Mouse (Mus musculus) CH12F3 (cell line): ENCODE results near the gene 2310011J03Rik.

Experiments
- in situ Hi-C: fragments of 300-500 bp; cut with MboI; formaldehyde crosslinking; loops from 2 replicates; pipeline ENCODE4 v1.14.3; 2020; ENCODE audit warnings: low sequenced_read_pairs

Gene 2310011J03Rik

DNA sequence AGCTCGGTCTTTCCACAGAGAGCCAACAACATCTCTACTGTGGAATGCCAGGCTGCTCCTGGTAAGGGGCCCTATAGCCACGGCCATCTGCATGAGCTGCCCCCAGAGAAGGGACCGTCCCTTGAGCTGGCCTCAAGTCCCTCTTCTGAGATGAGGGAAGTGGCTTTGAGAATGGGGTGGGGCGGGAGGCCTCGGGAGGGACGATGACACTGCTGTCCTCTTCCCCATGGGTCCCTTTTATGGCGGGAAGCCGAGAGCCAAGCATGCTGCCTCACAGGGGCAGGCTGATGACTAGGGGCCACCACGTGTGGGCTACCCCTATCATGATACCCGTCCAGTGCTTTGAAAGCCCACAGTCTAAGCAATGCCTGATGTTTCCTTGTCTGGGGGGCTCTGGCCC is 3.3 kb downstream of the 2310011J03Rik start:
- in situ Hi-C loops: no loop called here

DNA sequence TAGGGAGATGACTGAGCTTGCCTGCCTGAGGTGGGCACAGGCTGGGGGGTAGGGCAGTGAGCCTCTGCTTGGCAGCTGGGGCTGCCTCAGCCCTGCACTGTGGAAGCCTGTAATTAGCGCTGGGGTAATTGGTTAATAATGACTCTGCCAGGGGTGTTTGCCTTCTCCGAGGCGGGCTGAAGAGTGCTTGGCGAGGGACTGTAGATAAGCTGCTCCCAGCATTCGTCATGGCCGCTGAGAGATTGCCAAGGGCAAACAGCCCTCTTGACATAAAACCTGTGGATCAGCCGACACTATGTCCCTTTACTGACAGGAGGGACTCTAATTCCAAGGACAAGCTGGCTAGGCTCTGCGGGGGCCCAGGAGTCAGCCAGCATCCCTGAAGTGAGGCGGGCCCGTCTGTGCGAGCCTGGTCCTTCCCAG is 4.0 kb downstream of the 2310011J03Rik start:
- in situ Hi-C loops: no loop called here

DNA sequence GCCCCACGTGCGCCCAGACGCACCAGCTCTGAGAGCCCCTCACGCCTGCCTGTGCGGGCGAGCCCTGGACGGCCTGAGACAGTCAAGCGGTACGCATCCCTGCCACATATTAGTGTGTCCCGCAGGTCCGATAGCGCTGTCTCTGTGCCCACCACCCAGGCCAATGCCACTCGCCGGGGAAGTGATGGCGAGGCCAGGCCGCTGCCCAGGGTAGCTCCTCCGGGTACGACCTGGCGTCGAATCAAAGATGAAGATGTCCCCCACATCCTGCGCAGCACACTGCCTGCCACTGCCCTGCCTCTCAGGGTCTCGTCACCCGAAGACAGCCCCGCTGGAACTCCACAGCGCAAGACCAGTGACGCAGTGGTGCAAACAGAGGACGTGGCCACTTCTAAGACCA is 5.0 kb downstream of the 2310011J03Rik start:
- in situ Hi-C loops: no loop called here

DNA sequence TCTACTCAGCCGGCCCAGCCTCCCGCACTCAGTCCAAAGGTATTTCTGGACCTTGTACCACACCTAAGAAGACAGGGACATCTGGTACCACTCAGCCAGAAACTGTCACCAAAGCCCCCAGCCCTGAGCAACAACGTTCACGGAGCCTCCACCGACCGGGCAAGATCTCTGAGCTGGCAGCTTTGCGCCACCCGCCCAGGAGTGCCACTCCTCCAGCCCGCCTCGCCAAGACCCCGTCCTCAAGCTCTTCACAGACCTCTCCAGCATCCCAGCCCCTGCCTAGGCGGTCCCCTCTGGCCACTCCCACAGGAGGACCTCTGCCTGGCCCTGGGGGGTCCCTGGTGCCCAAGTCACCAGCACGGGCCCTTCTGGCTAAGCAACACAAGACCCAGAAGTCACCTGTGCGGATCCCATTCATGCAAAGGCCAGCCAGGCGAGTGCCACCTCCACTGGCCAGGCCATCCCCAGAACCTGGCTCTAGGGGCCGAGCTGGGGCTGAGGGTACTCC is 5.8 kb downstream of the 2310011J03Rik start:
- in situ Hi-C loops: no loop called here

GRCm38 (mm10) chr10:80313627-80314201 is 6.6 kb downstream of the 2310011J03Rik start:
- in situ Hi-C loops: no loop called here

GRCm38 (mm10) chr10:80312586-80313504 is 7.5 kb downstream of the 2310011J03Rik start:
- in situ Hi-C loops: no loop called here

- in situ Hi-C loops: no loop called here
Measured at GRCm38 (mm10) chr10:80311560-80311959, 8.8 kb downstream of the 2310011J03Rik start.

- in situ Hi-C loops: no loop called here
Measured at GRCm38 (mm10) chr10:80304862-80305261, 15.5 kb downstream of the 2310011J03Rik start.

- in situ Hi-C loops: no loop called here
Measured at GRCm38 (mm10) chr10:80304458-80304857, 15.9 kb downstream of the 2310011J03Rik start.

DNA sequence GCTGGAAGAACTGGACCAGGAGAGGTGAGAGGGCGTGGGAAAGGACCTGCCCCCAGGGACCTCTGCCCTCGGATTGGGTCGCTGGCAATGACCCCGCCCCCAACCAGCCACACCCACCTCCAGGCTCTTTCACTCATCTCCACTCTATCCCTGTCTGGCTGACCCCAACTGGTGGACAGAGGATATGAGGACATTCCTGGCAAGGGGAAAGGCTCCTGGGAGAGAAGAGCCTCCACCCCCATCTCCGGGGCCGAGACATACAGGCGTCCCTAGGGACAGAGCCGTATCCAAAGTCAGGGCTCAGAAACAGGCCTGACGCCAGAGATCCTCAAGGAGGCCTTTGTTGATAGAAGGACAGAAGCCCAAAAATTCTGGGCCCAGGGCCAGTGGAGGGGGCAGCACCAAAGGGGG is 17.9 kb downstream of the 2310011J03Rik start:
- in situ Hi-C loops: no loop called here

DNA sequence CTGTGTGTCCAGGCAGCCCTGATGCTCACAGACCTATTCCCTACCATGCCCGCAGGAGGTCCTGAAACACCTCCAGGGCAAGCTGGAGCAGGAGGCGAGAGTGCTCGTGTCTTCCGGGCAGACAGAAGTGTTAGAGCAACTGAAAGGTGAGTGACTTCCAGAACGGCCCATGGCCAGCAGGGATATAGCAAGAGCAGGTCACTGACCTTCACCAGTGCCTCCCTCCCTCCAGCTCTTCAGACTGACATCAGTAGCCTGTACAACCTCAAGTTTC is 18.3 kb downstream of the 2310011J03Rik start:
- in situ Hi-C loops: no loop called here

DNA sequence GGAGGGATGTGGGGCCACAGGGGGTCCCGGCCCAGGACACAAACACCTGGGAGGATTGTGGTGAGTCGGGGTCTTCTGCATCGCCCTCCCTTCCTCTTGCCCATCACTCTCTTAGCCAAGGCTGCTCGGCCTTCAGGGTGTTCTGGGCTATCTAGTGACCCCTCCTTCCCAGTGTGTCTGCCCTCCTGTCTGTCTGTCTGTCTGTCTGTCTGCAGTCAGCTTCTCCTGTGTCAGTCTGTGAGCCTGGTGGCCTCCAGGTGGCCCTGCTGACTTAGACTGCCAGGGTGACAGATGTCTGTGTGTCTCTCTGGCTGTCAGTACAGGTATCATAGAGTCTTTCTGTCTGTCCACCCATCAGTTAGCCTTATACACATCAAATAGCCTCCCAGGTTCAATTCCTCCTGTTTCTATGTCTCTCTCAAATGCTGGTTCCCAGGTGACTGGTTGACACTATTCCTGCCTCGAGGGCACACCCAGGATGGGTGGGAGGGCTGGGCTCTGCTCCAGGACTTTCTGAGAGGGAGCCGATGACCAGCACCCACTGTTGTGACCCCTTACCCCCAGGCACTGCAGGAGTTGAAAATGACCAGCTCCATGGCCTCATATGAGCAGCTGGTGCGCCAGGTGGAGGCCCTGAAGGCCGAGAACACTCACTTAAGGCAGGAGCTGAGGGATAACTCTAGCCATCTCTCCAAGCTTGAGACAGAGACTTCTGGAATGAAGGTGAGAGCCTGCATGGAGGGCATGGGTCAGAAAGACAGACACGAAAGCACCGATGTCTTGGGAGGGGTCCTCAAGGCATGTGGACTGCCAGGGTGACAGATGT is 18.9 kb downstream of the 2310011J03Rik start:
- in situ Hi-C loops: no loop called here

- in situ Hi-C loops: no loop called here
Measured at GRCm38 (mm10) chr10:80300672-80301181, 19.6 kb downstream of the 2310011J03Rik start.

GRCm38 (mm10) chr10:80299824-80300223 is 20.5 kb downstream of the 2310011J03Rik start:
- in situ Hi-C loops: no loop called here

- in situ Hi-C loops: no loop called here
Measured at GRCm38 (mm10) chr10:80299301-80299700, 21.0 kb downstream of the 2310011J03Rik start.

GRCm38 (mm10) chr10:80298571-80299281 is 21.6 kb downstream of the 2310011J03Rik start:
- in situ Hi-C loops: no loop called here

GRCm38 (mm10) chr10:80297526-80298133 is 22.7 kb downstream of the 2310011J03Rik start:
- in situ Hi-C loops: no loop called here

DNA sequence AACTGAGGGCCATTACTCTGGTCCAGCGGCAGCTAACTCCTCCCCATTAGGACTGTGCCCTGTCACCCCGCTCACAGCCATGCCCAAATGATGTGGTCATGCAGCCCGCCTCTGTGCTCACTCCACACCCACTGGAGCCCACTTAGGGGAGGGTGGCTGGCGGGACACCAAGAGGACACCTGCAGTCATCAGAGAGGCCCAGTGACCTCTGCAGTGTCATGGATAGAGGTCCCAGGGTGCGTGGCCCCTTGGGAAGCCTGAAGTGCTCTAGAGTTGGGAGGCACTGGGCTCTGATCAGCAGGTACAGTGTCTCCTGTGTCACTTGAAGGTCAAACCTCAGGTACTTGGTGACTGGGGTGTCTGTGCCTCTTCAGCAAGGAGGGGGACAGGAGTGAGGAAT is 23.5 kb downstream of the 2310011J03Rik start:
- in situ Hi-C loops: no loop called here

GRCm38 (mm10) chr10:80295618-80296425 is 24.5 kb downstream of the 2310011J03Rik start, which contains the start of gene Apc2:
Apc2 (plus strand) TSS chr10:80295977.
- in situ Hi-C loops: no loop called here
